Mouse (Mus musculus) heart, embryonic 14.5 days (tissue): ENCODE results near the gene Arhgap24. TPM values are rescaled to one million over a fixed set of nuclear protein-coding genes. Genes with fewer than 3 reads are reported as not detected.

ENCODE experiments used
- ATAC-seq: fragments of 200-750 bp; cut with Nextera tagmentation; 2 replicates; pipeline ENCODE4 v1.8.0; 2017; ENCODE audit warnings: low read depth, moderate TSS enrichment; ENCODE audit not compliant: insufficient number of reproducible peaks, insufficient read depth, low FRiP score
- H3K27ac ChIP-seq, 2 experiments: fragments of 200-500 bp in 1 of 2; fragments of 300-500 bp in 1 of 2; sonication (generic) in 1 of 2; replicated peaks in 1 of 2; 2 replicates each; pipeline ENCODE4 v1.5.1; 2012 to 2014; ENCODE audit warnings: low read depth in 2 of 2, low read length in 2 of 2, control low read depth in 1 of 2, mild to moderate bottlenecking in 1 of 2, mixed read lengths in 1 of 2; ENCODE audit not compliant: control insufficient read depth in 1 of 2, insufficient read depth in 1 of 2
- H3K27me3 ChIP-seq: fragments of 300-500 bp; sonication (generic); 2 replicates; pipeline ENCODE4 v1.6.1; 2014; ENCODE audit warnings: mild to moderate bottlenecking, low read length, control low read depth; ENCODE audit not compliant: control insufficient read depth, insufficient read depth
- H3K36me3 ChIP-seq: fragments of 300-500 bp; sonication (generic); 2 replicates; pipeline ENCODE4 v1.6.1; 2014; ENCODE audit warnings: mild to moderate bottlenecking, control low read depth, low read length, mixed read lengths; ENCODE audit not compliant: control insufficient read depth, insufficient read depth
- H3K4me1 ChIP-seq, 2 experiments: fragments of 200-500 bp in 1 of 2; fragments of 300-500 bp in 1 of 2; sonication (generic) in 1 of 2; 2 replicates each; pipeline ENCODE4 v1.6.1; 2012 to 2014; ENCODE audit warnings: low read length in 2 of 2, control low read depth in 1 of 2, mixed read lengths in 1 of 2; ENCODE audit not compliant: control insufficient read depth in 2 of 2, insufficient read depth in 2 of 2
- H3K4me2 ChIP-seq: fragments of 300-500 bp; sonication (generic); 2 replicates; pipeline ENCODE4 v1.6.1; 2014; ENCODE audit warnings: mild to moderate bottlenecking, low read length
- H3K4me3 ChIP-seq, 2 experiments: fragments of 200-500 bp in 1 of 2; fragments of 300-500 bp in 1 of 2; sonication (generic) in 1 of 2; 2 replicates each; pipeline ENCODE4 v1.5.1; 2012 to 2014; ENCODE audit warnings: low read length in 2 of 2, mild to moderate bottlenecking in 2 of 2, control low read depth in 1 of 2, low read depth in 1 of 2, moderate library complexity in 1 of 2; ENCODE audit not compliant: control insufficient read depth in 1 of 2, insufficient read depth in 1 of 2
- H3K9ac ChIP-seq: fragments of 300-500 bp; sonication (generic); 2 replicates; pipeline ENCODE4 v1.6.1; 2014; ENCODE audit warnings: mild to moderate bottlenecking, low read length
- H3K9me3 ChIP-seq: fragments of 300-500 bp; sonication (generic); 2 replicates; pipeline ENCODE4 v1.6.1; 2016; ENCODE audit warnings: low read length, control low read depth; ENCODE audit not compliant: control insufficient read depth
- WGBS: fragments of 180-500 bp; shearing (Covaris S2); extraction: QIAGEN DNeasy Blood & Tissue Kit; methylation state at CpG from one replicate; pipeline ENCODE4 v1.1.7; 2014; 5-methylcytosine and 5-hydroxymethylcytosine counted together
- polyA plus RNA-seq: library from polyadenylated mRNA; unstranded; fragments of >200 nt; fragmentation: Nextera tagmentation; extraction: Ambion mirVana; gene quantifications from 2 replicates; pipeline ENCODE4 v1.2.1, GENCODE M21; 2014

The Arhgap24 gene
- polyA plus RNA-seq, 1 experiment from 2014 or later = 14.7 TPM

DNA sequence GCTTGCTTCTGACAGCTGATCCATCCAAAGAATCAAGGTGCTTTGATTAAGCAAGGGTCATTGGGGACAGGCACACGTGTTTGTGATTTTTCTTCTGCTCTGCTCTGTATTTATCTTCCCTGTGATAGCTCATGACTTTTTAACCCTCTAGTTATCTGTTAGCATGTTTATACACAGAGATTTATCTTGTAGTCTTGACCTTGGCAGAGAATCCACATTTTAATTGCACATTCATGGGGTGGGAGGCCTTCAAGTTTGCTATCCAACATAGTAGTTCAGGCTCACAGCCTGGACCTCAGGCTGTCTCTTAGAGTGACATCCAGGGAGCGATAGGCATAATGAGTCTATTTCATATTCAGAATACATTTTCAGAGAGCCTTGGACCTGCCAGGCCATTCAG lies 145.5 kb downstream of the Arhgap24 start:
- no peaks in the 10 kb centered on the region for H3K27me3 ChIP-seq
- ATAC-seq = no peak
- WGBS = 40% methylated on average over 2 of the region's 2 CpGs
- no peaks in the 10 kb centered on the region for H3K36me3 ChIP-seq
- no peaks in the 10 kb centered on the region for H3K9me3 ChIP-seq
- H3K27ac ChIP-seq = no peak overlapping the region
- H3K4me3 ChIP-seq = no peak overlapping the region
- H3K4me1 ChIP-seq = peaks cover 0 to 2% of the 10 kb centered on the region in 2 experiments; a peak in 2 of 4 replicates
- no peak overlapping the region for H3K9ac ChIP-seq
- H3K4me2 ChIP-seq = no peak overlapping the region

DNA sequence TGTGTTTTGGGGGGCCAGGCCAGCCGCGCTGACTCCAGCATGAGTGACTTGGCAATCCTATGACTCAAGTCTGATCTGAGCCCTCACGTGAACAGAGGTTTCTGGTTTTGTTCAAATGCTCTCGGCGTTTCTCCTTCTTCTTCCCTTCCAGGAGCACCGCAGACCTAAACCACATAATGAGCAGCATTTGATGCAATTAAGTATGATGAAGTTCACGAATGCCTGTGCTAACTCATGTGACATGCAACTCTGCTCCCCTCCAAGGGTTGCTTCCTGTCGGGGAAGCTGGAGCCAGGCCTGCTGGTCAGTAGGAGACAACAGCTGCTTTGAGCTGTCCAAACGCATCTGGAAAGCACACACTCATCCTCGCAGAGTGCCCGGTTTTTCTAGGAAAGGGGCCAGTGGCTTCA lies 148.2 kb downstream of the Arhgap24 start:
- no peaks in the 10 kb centered on the region for H3K36me3 ChIP-seq
- no peak overlapping the region for H3K27ac ChIP-seq
- no peaks in the 10 kb centered on the region for H3K27me3 ChIP-seq
- peaks cover 0 to 2% of the 10 kb centered on the region in 2 experiments; a peak in 2 of 4 replicates for H3K4me1 ChIP-seq
- WGBS = 68% methylated on average over 11 of the region's 11 CpGs
- H3K9ac ChIP-seq = no peak overlapping the region
- ATAC-seq = no peak
- no peak overlapping the region for H3K4me3 ChIP-seq
- H3K4me2 ChIP-seq = no peak overlapping the region
- no peaks in the 10 kb centered on the region for H3K9me3 ChIP-seq

DNA sequence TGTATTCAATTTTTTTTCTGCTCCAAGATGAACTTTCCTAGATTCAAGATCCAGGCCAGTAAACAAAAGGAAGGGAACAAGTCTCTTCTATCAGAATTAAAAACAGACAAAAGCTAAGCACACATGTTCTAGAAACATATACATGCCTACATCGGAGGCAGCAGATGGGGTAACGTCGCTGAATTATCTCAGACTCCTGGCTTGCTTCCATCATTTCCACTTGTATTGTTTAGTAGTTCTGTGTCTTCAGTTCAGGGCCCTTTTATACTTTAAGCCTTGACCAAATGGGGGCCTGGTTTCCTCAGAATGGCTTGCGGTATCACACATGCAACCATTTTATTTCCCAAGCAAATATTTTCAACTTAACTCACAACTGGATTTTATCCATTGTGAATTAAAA lies 154.4 kb downstream of the Arhgap24 start:
- no peaks in the 10 kb centered on the region for H3K36me3 ChIP-seq
- no peaks in the 10 kb centered on the region for H3K4me1 ChIP-seq
- H3K27ac ChIP-seq = no peak overlapping the region
- no peak overlapping the region for H3K4me2 ChIP-seq
- ATAC-seq = no peak
- H3K4me3 ChIP-seq = no peak overlapping the region
- H3K9ac ChIP-seq = no peak overlapping the region
- no peaks in the 10 kb centered on the region for H3K9me3 ChIP-seq
- WGBS = 66% methylated on average over 4 of the region's 4 CpGs
- no peaks in the 10 kb centered on the region for H3K27me3 ChIP-seq

GRCm38 (mm10) chr5:102639782-102640559 lies 158.8 kb downstream of the Arhgap24 start:
- Histone ChIP-seq H3K4me3 (no peak overlapping the region), H3K36me3 (no peaks in the 10 kb centered on the region), H3K9me3 (no peaks in the 10 kb centered on the region), H3K27me3 (no peaks in the 10 kb centered on the region), H3K9ac (no peak overlapping the region), H3K27ac (no peak overlapping the region), H3K4me2 (no peak overlapping the region), H3K4me1 (no peaks in the 10 kb centered on the region)
- ATAC-seq = no peak
- 71% methylated on average over 7 of the region's 7 CpGs for WGBS

- Histone ChIP-seq H3K9ac (no peak overlapping the region), H3K4me2 (no peak overlapping the region), H3K27ac (no peak overlapping the region), H3K4me3 (no peak overlapping the region), H3K9me3 (no peaks in the 10 kb centered on the region), H3K36me3 (no peaks in the 10 kb centered on the region), H3K27me3 (no peaks in the 10 kb centered on the region), H3K4me1 (no peaks in the 10 kb centered on the region)
- no peak for ATAC-seq
- WGBS = 83% methylated on average over 7 of the region's 7 CpGs
Observed at GRCm38 (mm10) chr5:102643364-102643763, 162.2 kb downstream of the Arhgap24 start.

DNA sequence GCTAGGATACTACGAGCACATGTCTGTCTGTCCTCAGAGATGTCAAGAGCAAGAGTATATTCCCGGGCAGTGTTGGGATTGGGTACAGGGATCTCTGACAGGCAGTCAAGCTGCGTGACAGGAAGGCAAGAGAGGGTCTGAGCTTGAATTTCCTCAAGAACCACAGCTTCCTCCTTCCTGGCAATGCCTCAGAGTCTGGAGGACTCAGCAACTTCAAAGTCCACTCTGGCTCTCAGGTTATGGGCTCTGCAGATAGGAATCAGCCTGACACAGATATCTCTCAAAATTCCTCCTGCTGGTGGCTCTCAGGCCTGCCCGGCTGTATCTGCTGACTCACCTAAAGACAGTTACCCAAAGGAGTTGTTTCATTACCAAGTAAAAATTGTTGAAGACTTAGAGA lies 162.6 kb downstream of the Arhgap24 start:
- ATAC-seq = no peak
- Histone ChIP-seq H3K4me2 (no peak overlapping the region), H3K27me3 (no peaks in the 10 kb centered on the region), H3K27ac (no peak overlapping the region), H3K9me3 (no peaks in the 10 kb centered on the region), H3K36me3 (no peaks in the 10 kb centered on the region), H3K4me1 (no peaks in the 10 kb centered on the region), H3K9ac (no peak overlapping the region), H3K4me3 (no peak overlapping the region)
- 48% methylated on average over 4 of the region's 4 CpGs for WGBS

- H3K9me3 ChIP-seq = no peaks in the 10 kb centered on the region
- H3K9ac ChIP-seq = no peak overlapping the region
- no peak overlapping the region for H3K4me2 ChIP-seq
- no peak overlapping the region for H3K27ac ChIP-seq
- H3K4me3 ChIP-seq = no peak overlapping the region
- no peaks in the 10 kb centered on the region for H3K36me3 ChIP-seq
- no peaks in the 10 kb centered on the region for H3K4me1 ChIP-seq
- ATAC-seq = no peak
- no peaks in the 10 kb centered on the region for H3K27me3 ChIP-seq
Observed at GRCm38 (mm10) chr5:102659061-102659460, 177.9 kb downstream of the Arhgap24 start.
